Comparison of ENCODE assay signal across 9 mouse cellular contexts in the genomic region with DNA sequence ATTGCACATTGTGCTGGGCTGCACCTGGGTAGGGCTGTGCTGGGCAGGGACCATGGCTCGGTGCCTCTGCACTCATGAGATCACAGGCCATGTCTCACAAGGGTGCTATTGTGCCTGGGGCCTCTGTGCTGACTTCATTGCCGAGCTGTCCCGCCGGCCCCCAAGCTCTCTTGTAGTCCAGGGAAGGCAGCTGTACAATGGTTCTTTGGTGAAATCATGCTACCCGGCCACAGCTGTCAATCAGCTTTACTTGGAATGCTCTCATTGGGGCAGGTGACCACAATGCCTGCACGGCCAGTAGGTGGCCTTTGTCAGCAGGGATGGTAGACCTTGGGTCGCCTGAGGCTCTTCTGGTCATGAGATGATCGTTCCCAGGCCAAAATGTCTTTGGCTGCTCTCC.
DNase-seq lines count a peak whose midpoint lies in the region; ATAC-seq lines count a peak whose summit lies in the region.
"Had no signal": no experiment of that assay in that cellular context is flagged by ENCODE, and none has a peak within 500 bp of the region (broad histone marks: within the 10 kb centered on the region; RNA-seq: fewer than 3 reads in every experiment).

No protein-coding gene starts in this region.

- no peaks in the 10 kb centered on the region for H3K9me3 ChIP-seq in midbrain, embryonic 10.5 days (replicated peaks)
- H3K9me3 ChIP-seq in midbrain, embryonic 15.5 days: no peaks in the 10 kb centered on the region
- H3K9me3 ChIP-seq in stomach, embryonic 14.5 days (ENCODE audit: control insufficient read depth, low read depth, low read length): no peaks in the 10 kb centered on the region

- DNase-seq in cerebellum, adult 11-12 months: peak; percentile 45
- DNase-seq in midbrain, embryonic 10.5 days (ENCODE audit: low spot score): peak; percentile 18
- peak; percentile 14 to 62 for DNase-seq in layer of hippocampus, adult 18-20 months (ENCODE audit: low spot score in 2 of 2)
- no peak for DNase-seq in kidney, postnatal 14 days
- DNase-seq: thymus, postnatal 4 days had no signal

- no peak overlapping the region for H3K4me2 ChIP-seq in midbrain, embryonic 15.5 days
- no peak overlapping the region for H3K4me2 ChIP-seq in stomach, embryonic 14.5 days (replicated peaks; ENCODE audit: low read depth, low read length)

- peak overlapping the region; percentile 52 for H3K27ac ChIP-seq in midbrain, embryonic 10.5 days (replicated peaks)
- H3K27ac ChIP-seq in midbrain, embryonic 15.5 days: no peak overlapping the region
- H3K27ac ChIP-seq in stomach, embryonic 14.5 days (ENCODE audit: low read length): no peak overlapping the region

- peaks cover 4% of the 10 kb centered on the region for H3K4me1 ChIP-seq in midbrain, embryonic 10.5 days
- no peaks in the 10 kb centered on the region for H3K4me1 ChIP-seq in midbrain, embryonic 15.5 days
- H3K4me1 ChIP-seq in stomach, embryonic 14.5 days (ENCODE audit: control insufficient read depth, insufficient read depth, low read length): no peaks in the 10 kb centered on the region

- 71% methylated on average over 8 of the region's 8 CpGs for WGBS in midbrain, embryonic 10.5 days
- 43% methylated on average over 8 of the region's 8 CpGs for WGBS in midbrain, embryonic 15.5 days
- WGBS in stomach, embryonic 14.5 days: 73% methylated on average over 8 of the region's 8 CpGs

- peaks cover 2% of the 10 kb centered on the region for H3K27me3 ChIP-seq in midbrain, embryonic 10.5 days (ENCODE audit: low read depth, poor library complexity, severe bottlenecking)
- H3K27me3 ChIP-seq in midbrain, embryonic 15.5 days (replicated peaks): no peaks in the 10 kb centered on the region
- no peaks in the 10 kb centered on the region for H3K27me3 ChIP-seq in stomach, embryonic 14.5 days (ENCODE audit: control insufficient read depth, insufficient read depth, low read length)

- ATAC-seq in cerebellum, adult (ENCODE audit: insufficient number of reproducible peaks, low FRiP score, low TSS enrichment): no peak; the same call in 1 of the 2 replicates
- ATAC-seq in midbrain, embryonic 15.5 days (replicated peaks): no peak
- 0 out of 2 replicates have a peak, but pooled peaks have one; percentile 37 for ATAC-seq in stomach, embryonic 14.5 days (ENCODE audit: insufficient number of reproducible peaks, insufficient read depth, low FRiP score, low read depth)
- ATAC-seq in megakaryocyte, adult 5-6 weeks (ENCODE audit: poor library complexity, severe bottlenecking): no peak

- H3K4me3 ChIP-seq in midbrain, embryonic 10.5 days: no peak overlapping the region
- H3K4me3 ChIP-seq in midbrain, embryonic 15.5 days: no peak overlapping the region
- H3K4me3 ChIP-seq in stomach, embryonic 14.5 days (ENCODE audit: low read depth, low read length): no peak overlapping the region

- no peaks in the 10 kb centered on the region for H3K36me3 ChIP-seq in midbrain, embryonic 10.5 days
- no peaks in the 10 kb centered on the region for H3K36me3 ChIP-seq in midbrain, embryonic 15.5 days (replicated peaks)
- H3K36me3 ChIP-seq in stomach, embryonic 14.5 days (ENCODE audit: control insufficient read depth, insufficient read depth, low read length): no peaks in the 10 kb centered on the region

- no peak overlapping the region for H3K9ac ChIP-seq in midbrain, embryonic 15.5 days
- no peak overlapping the region for H3K9ac ChIP-seq in stomach, embryonic 14.5 days (replicated peaks; ENCODE audit: low read depth, low read length)
